Mouse (Mus musculus) liver, adult 2 months (tissue): ENCODE measurements around the gene Colgalt2. TPM values are rescaled to one million over a fixed set of nuclear protein-coding genes. Genes with fewer than 3 reads are reported as not detected.

ENCODE experiments used
- DNase-seq: peaks from one replicate; pipeline ENCODE4 v3.0.0-alpha.2; 2011; ENCODE audit warnings: low read depth, low spot score; ENCODE audit errors: extremely low read depth
- H3K27ac ChIP-seq: fragments of 200-500 bp; replicated peaks from 2 replicates; pipeline ENCODE4 v1.5.1; 2012; ENCODE audit warnings: low read depth, mild to moderate bottlenecking, control low read depth, inconsistent platforms, low read length; ENCODE audit not compliant: insufficient read depth
- H3K27me3 ChIP-seq: fragments of 200-500 bp; 2 replicates; pipeline ENCODE4 v1.6.1; 2012; ENCODE audit warnings: mild to moderate bottlenecking, moderate library complexity, low read length, inconsistent platforms; ENCODE audit not compliant: control insufficient read depth, insufficient read depth
- H3K36me3 ChIP-seq: fragments of 200-500 bp; 2 replicates; pipeline ENCODE4 v1.6.1; 2012; ENCODE audit warnings: low read length, inconsistent platforms; ENCODE audit not compliant: control insufficient read depth, insufficient read depth
- H3K4me1 ChIP-seq: fragments of 200-500 bp; 2 replicates; pipeline ENCODE4 v1.6.1; 2011; ENCODE audit warnings: low read length; ENCODE audit not compliant: control insufficient read depth, insufficient read depth
- H3K4me3 ChIP-seq: fragments of 200-500 bp; 2 replicates; pipeline ENCODE4 v1.5.1; 2011; ENCODE audit warnings: low read depth, mild to moderate bottlenecking, control low read depth, low read length, moderate library complexity; ENCODE audit not compliant: insufficient read depth
- H3K79me2 ChIP-seq: fragments of 200-500 bp; 2 replicates; pipeline ENCODE4 v1.6.1; 2012; ENCODE audit warnings: inconsistent platforms, mild to moderate bottlenecking, low read length, moderate library complexity; ENCODE audit not compliant: control insufficient read depth, insufficient read depth
- H3K9ac ChIP-seq: fragments of 200-500 bp; 2 replicates; pipeline ENCODE4 v1.6.1; 2012; ENCODE audit warnings: low read depth, mild to moderate bottlenecking, control low read depth, inconsistent platforms, low read length
- CTCF ChIP-seq: fragments of 200-500 bp; IDR thresholded peaks from 2 replicates; pipeline ENCODE4 v1.5.1; 2011; ENCODE audit warnings: low read depth, low read length, control low read depth
- POLR2A ChIP-seq: fragments of 200-500 bp; IDR thresholded peaks from 2 replicates; pipeline ENCODE4 v1.6.1; 2011; ENCODE audit warnings: low read length, control low read depth; ENCODE audit not compliant: insufficient read depth; ENCODE audit errors: extremely low read depth
- WGBS: fragments of 180-500 bp; shearing (Covaris S2); methylation state at CpG from one replicate; pipeline ENCODE4 v1.1.7; 2018; 5-methylcytosine and 5-hydroxymethylcytosine counted together
- polyA plus RNA-seq: library from polyadenylated mRNA; depleted of rRNA; stranded (reverse); fragments of >200 nt; gene quantifications from 2 replicates; pipeline ENCODE4 v1.2.3, GENCODE M21; 2012
- total RNA-seq: library from RNA; depleted of rRNA; stranded (reverse); fragments of >200 nt; gene quantifications from 2 replicates; pipeline ENCODE4 v1.2.3, GENCODE M21; 2014

Colgalt2 gene
- total and polyA plus RNA-seq, 2 experiments: 0.35 to 1.6 TPM

GRCm38 (mm10) chr1:152413116-152413515 lies 13.5 kb downstream of the Colgalt2 start:
- no peak overlapping the region for H3K27ac ChIP-seq
- 98% methylated on average over 2 of the region's 2 CpGs for WGBS
- no peak for DNase-seq
- no peak overlapping the region for H3K9ac ChIP-seq
- H3K27me3 ChIP-seq: no peaks in the 10 kb centered on the region
- no peak overlapping the region for H3K4me3 ChIP-seq
- no peaks in the 10 kb centered on the region for H3K36me3 ChIP-seq
- TF ChIP-seq POLR2A (no peak), CTCF (no peak)
- H3K4me1 ChIP-seq: peaks cover 3% of the 10 kb centered on the region; the same call in 1 of the 2 replicates
- H3K79me2 ChIP-seq: no peaks in the 10 kb centered on the region

GRCm38 (mm10) chr1:152413961-152414360 lies 14.3 kb downstream of the Colgalt2 start:
- no peak for DNase-seq
- 94% methylated on average over 1 of the region's 1 CpGs for WGBS
- no peak overlapping the region for H3K27ac ChIP-seq
- no peaks in the 10 kb centered on the region for H3K79me2 ChIP-seq
- H3K9ac ChIP-seq: no peak overlapping the region
- H3K36me3 ChIP-seq: no peaks in the 10 kb centered on the region
- peaks cover 3% of the 10 kb centered on the region; the same call in 1 of the 2 replicates for H3K4me1 ChIP-seq
- no peak overlapping the region for H3K4me3 ChIP-seq
- TF ChIP-seq POLR2A (no peak), CTCF (no peak)
- no peaks in the 10 kb centered on the region for H3K27me3 ChIP-seq

GRCm38 (mm10) chr1:152414451-152414850 lies 14.8 kb downstream of the Colgalt2 start:
- no peaks in the 10 kb centered on the region for H3K27me3 ChIP-seq
- no peak overlapping the region for H3K4me3 ChIP-seq
- H3K79me2 ChIP-seq: no peaks in the 10 kb centered on the region
- no peak for DNase-seq
- TF ChIP-seq POLR2A: no peak
- no peak for TF ChIP-seq CTCF
- no peak overlapping the region for H3K27ac ChIP-seq
- peaks cover 3% of the 10 kb centered on the region; the same call in 1 of the 2 replicates for H3K4me1 ChIP-seq
- no peak overlapping the region for H3K9ac ChIP-seq
- H3K36me3 ChIP-seq: no peaks in the 10 kb centered on the region
- WGBS: 94% methylated on average over 10 of the region's 10 CpGs

DNA sequence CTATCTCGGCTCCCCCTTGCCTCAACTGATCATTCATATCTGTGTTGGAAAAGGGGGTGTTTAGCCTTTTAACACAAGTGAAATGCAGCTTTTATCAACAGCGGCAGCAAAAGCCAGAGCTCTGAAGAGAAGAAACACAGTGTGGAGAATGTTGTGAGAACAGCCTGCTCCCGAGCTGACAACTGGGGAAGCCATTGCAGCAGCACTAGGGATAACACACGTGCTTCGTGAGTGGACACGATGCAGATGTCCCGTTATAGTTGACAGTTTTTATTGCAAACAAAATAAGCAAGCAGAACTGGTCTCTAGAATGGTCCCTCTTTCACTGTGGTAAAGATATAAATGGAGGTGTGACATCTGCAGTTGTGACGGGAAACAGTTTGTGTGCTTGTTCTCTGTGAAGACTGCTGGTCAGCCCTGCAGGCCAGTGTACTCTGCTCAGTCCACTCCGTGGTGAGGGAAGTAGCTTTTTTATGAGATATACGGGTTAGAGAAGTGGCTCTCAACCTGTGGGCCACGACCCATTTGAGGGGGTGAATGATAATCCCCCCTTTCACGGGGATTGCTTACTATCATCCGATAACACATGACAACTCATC lies 16.8 kb downstream of the Colgalt2 start:
- Histone ChIP-seq H3K36me3 (no peaks in the 10 kb centered on the region), H3K9ac (no peak overlapping the region), H3K27ac (no peak overlapping the region), H3K4me1 (no peaks in the 10 kb centered on the region), H3K79me2 (no peaks in the 10 kb centered on the region), H3K27me3 (no peaks in the 10 kb centered on the region), H3K4me3 (no peak overlapping the region)
- 87% methylated on average over 13 of the region's 13 CpGs for WGBS
- no peak for TF ChIP-seq POLR2A
- TF ChIP-seq CTCF: no peak
- DNase-seq: no peak

DNA sequence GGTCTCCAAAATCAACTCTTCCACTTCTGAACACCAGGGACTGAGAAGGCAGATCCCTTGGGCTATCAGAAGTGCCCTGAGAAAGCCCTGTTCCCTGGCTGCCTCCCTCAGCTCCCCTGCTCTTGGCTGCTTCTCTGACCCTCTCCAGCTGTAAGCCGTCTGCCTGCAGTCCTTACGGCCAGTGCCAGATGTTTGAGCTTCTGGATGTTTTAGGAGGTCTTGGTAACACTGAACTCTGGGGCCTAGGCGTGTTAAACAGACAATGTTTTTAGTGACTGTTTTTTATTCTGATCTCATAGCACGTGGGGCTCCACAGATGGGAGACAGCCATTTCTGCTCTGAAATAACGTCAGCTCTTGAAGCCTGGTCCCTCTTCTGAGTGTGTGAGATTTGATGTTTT lies 18.0 kb downstream of the Colgalt2 start:
- 69% methylated on average over 5 of the region's 5 CpGs for WGBS
- no peak for DNase-seq
- no peak overlapping the region for H3K9ac ChIP-seq
- no peak overlapping the region for H3K4me3 ChIP-seq
- no peaks in the 10 kb centered on the region for H3K79me2 ChIP-seq
- H3K27ac ChIP-seq: no peak overlapping the region
- no peaks in the 10 kb centered on the region for H3K36me3 ChIP-seq
- H3K27me3 ChIP-seq: no peaks in the 10 kb centered on the region
- TF ChIP-seq CTCF: no peak
- no peak for TF ChIP-seq POLR2A
- H3K4me1 ChIP-seq: no peaks in the 10 kb centered on the region

- Histone ChIP-seq H3K79me2 (no peaks in the 10 kb centered on the region), H3K27ac (no peak overlapping the region), H3K4me1 (no peaks in the 10 kb centered on the region), H3K9ac (no peak overlapping the region), H3K4me3 (no peak overlapping the region), H3K36me3 (no peaks in the 10 kb centered on the region), H3K27me3 (no peaks in the 10 kb centered on the region)
- no peak for TF ChIP-seq POLR2A
- TF ChIP-seq CTCF: no peak
- 97% methylated on average over 3 of the region's 3 CpGs for WGBS
- DNase-seq: no peak
Observed at GRCm38 (mm10) chr1:152422295-152422694, 22.7 kb downstream of the Colgalt2 start.
